Mouse (Mus musculus) embryonic facial prominence, embryonic 13.5 days (tissue): ENCODE data around the gene Prm1. TPM values are rescaled to one million over a fixed set of nuclear protein-coding genes. Genes with fewer than 3 reads are reported as not detected.

Experiments
- ATAC-seq: fragments of 200-750 bp; cut with Nextera tagmentation; 2 replicates; pipeline ENCODE4 v1.8.0; 2017; ENCODE audit warnings: low read depth; ENCODE audit not compliant: insufficient number of reproducible peaks, insufficient read depth, low FRiP score, low TSS enrichment
- H3K27ac ChIP-seq: fragments of 300-500 bp; sonication (generic); 2 replicates; pipeline ENCODE4 v1.5.1; 2015; ENCODE audit warnings: moderate library complexity, mild to moderate bottlenecking, inconsistent platforms
- H3K27me3 ChIP-seq: fragments of 300-500 bp; sonication (generic); 2 replicates; pipeline ENCODE4 v1.6.1; 2015; ENCODE audit warnings: mild to moderate bottlenecking, inconsistent platforms
- H3K36me3 ChIP-seq: fragments of 300-500 bp; sonication (generic); 2 replicates; pipeline ENCODE4 v1.6.1; 2015; ENCODE audit warnings: mild to moderate bottlenecking, inconsistent platforms
- H3K4me1 ChIP-seq: fragments of 300-500 bp; sonication (generic); 2 replicates; pipeline ENCODE4 v1.6.1; 2015; ENCODE audit warnings: inconsistent platforms
- H3K4me2 ChIP-seq: fragments of 300-500 bp; sonication (generic); 2 replicates; pipeline ENCODE4 v1.6.1; 2015; ENCODE audit warnings: moderate library complexity, mild to moderate bottlenecking, inconsistent platforms
- H3K4me3 ChIP-seq: fragments of 300-500 bp; sonication (generic); 2 replicates; pipeline ENCODE4 v1.5.1; 2015; ENCODE audit warnings: mild to moderate bottlenecking, inconsistent platforms
- H3K9ac ChIP-seq: fragments of 300-500 bp; sonication (generic); 2 replicates; pipeline ENCODE4 v1.6.1; 2015; ENCODE audit warnings: mild to moderate bottlenecking, inconsistent platforms
- H3K9me3 ChIP-seq: fragments of 300-500 bp; sonication (generic); 2 replicates; pipeline ENCODE4 v1.6.1; 2016; ENCODE audit warnings: inconsistent platforms
- WGBS: fragments of 180-500 bp; shearing (Covaris S2); methylation state at CpG from one replicate; pipeline ENCODE4 v1.1.7; 2015; ENCODE audit warnings: mixed read lengths; 5-methylcytosine and 5-hydroxymethylcytosine counted together
- polyA plus RNA-seq: library from polyadenylated mRNA; unstranded; fragments of >200 nt; fragmentation: Nextera tagmentation; extraction: Ambion mirVana; gene quantifications from 2 replicates; pipeline ENCODE4 v1.2.1, GENCODE M21; 2015

Prm1 gene
- polyA plus RNA-seq, 1 experiment from 2014 or later, result not detected

GRCm38 (mm10) chr16:10780631-10781120, 25.0 kb downstream of the Prm1 start:
- no peak overlapping the region for H3K4me3 ChIP-seq
- peaks cover 46% of the 10 kb centered on the region for H3K4me1 ChIP-seq
- peak overlapping the region; percentile 72 for H3K27ac ChIP-seq
- H3K9ac ChIP-seq, result no peak overlapping the region
- no peak for ATAC-seq
- WGBS, result 53% methylated on average over 5 of the region's 5 CpGs
- H3K9me3 ChIP-seq, result no peaks in the 10 kb centered on the region
- no peak overlapping the region; the same call in 1 of the 2 replicates for H3K4me2 ChIP-seq
- 0 out of 2 replicates have a peak, but pooled peaks cover 7% of the 10 kb centered on the region for H3K36me3 ChIP-seq
- no peaks in the 10 kb centered on the region for H3K27me3 ChIP-seq

- no peak overlapping the region for H3K27ac ChIP-seq
- H3K36me3 ChIP-seq, result 0 out of 2 replicates have a peak, but pooled peaks cover 4% of the 10 kb centered on the region
- WGBS, result 68% methylated on average over 5 of the region's 5 CpGs
- H3K27me3 ChIP-seq, result no peaks in the 10 kb centered on the region
- no peaks in the 10 kb centered on the region for H3K9me3 ChIP-seq
- H3K4me1 ChIP-seq, result peaks cover 27% of the 10 kb centered on the region
- no peak overlapping the region for H3K9ac ChIP-seq
- H3K4me3 ChIP-seq, result no peak overlapping the region
- no peak for ATAC-seq
- no peak overlapping the region for H3K4me2 ChIP-seq
These were observed 28.0 kb downstream of the Prm1 start for GRCm38 (mm10) chr16:10777579-10778160.

GRCm38 (mm10) chr16:10776322-10776721, 29.3 kb downstream of the Prm1 start:
- Histone ChIP-seq H3K4me3 (no peak overlapping the region), H3K4me1 (peaks cover 13% of the 10 kb centered on the region), H3K27me3 (no peaks in the 10 kb centered on the region), H3K9me3 (no peaks in the 10 kb centered on the region), H3K4me2 (no peak overlapping the region), H3K9ac (no peak overlapping the region), H3K36me3 (no peaks in the 10 kb centered on the region), H3K27ac (no peak overlapping the region)
- WGBS, result 51% methylated on average over 7 of the region's 7 CpGs
- no peak for ATAC-seq

- Histone ChIP-seq H3K4me1 (peaks cover 11% of the 10 kb centered on the region), H3K27me3 (no peaks in the 10 kb centered on the region), H3K9ac (no peak overlapping the region), H3K4me2 (no peak overlapping the region), H3K4me3 (no peak overlapping the region), H3K36me3 (no peaks in the 10 kb centered on the region), H3K9me3 (no peaks in the 10 kb centered on the region), H3K27ac (no peak overlapping the region)
- no peak for ATAC-seq
- 78% methylated on average over 4 of the region's 4 CpGs for WGBS
These were observed 30.9 kb downstream of the Prm1 start for GRCm38 (mm10) chr16:10774726-10775125.

GRCm38 (mm10) chr16:10773543-10773942, 32.1 kb downstream of the Prm1 start:
- no peak for ATAC-seq
- WGBS, result 62% methylated on average over 8 of the region's 8 CpGs
- Histone ChIP-seq H3K27ac (no peak overlapping the region), H3K9me3 (no peaks in the 10 kb centered on the region), H3K36me3 (no peaks in the 10 kb centered on the region), H3K9ac (no peak overlapping the region), H3K4me2 (no peak overlapping the region), H3K4me1 (peaks cover 18% of the 10 kb centered on the region), H3K27me3 (no peaks in the 10 kb centered on the region), H3K4me3 (no peak overlapping the region)

GRCm38 (mm10) chr16:10771769-10772510, 33.7 kb downstream of the Prm1 start:
- Histone ChIP-seq H3K4me3 (no peak overlapping the region), H3K27me3 (no peaks in the 10 kb centered on the region), H3K27ac (no peak overlapping the region), H3K36me3 (no peaks in the 10 kb centered on the region), H3K9me3 (no peaks in the 10 kb centered on the region), H3K4me2 (no peak overlapping the region), H3K9ac (no peak overlapping the region), H3K4me1 (peaks cover 19% of the 10 kb centered on the region)
- ATAC-seq, result no peak
- 62% methylated on average over 19 of the region's 19 CpGs for WGBS

GRCm38 (mm10) chr16:10770531-10771325, 34.9 kb downstream of the Prm1 start:
- no peaks in the 10 kb centered on the region for H3K27me3 ChIP-seq
- peaks cover 19% of the 10 kb centered on the region for H3K4me1 ChIP-seq
- H3K36me3 ChIP-seq, result no peaks in the 10 kb centered on the region
- no peak overlapping the region for H3K4me2 ChIP-seq
- H3K4me3 ChIP-seq, result no peak overlapping the region
- H3K9me3 ChIP-seq, result no peaks in the 10 kb centered on the region
- no peak for ATAC-seq
- H3K9ac ChIP-seq, result no peak overlapping the region
- 0 out of 2 replicates have a peak overlapping the region, but pooled peaks have one; percentile 39 for H3K27ac ChIP-seq
- 38% methylated on average over 4 of the region's 4 CpGs for WGBS

GRCm38 (mm10) chr16:10769661-10770060, 36.0 kb downstream of the Prm1 start:
- no peaks in the 10 kb centered on the region for H3K27me3 ChIP-seq
- ATAC-seq, result no peak
- H3K27ac ChIP-seq, result no peak overlapping the region
- H3K4me1 ChIP-seq, result peaks cover 19% of the 10 kb centered on the region
- H3K4me2 ChIP-seq, result no peak overlapping the region
- H3K36me3 ChIP-seq, result no peaks in the 10 kb centered on the region
- H3K4me3 ChIP-seq, result no peak overlapping the region
- WGBS, result 30% methylated on average over 2 of the region's 2 CpGs
- H3K9ac ChIP-seq, result no peak overlapping the region
- H3K9me3 ChIP-seq, result no peaks in the 10 kb centered on the region

- no peaks in the 10 kb centered on the region for H3K9me3 ChIP-seq
These were observed 36.8 kb downstream of the Prm1 start for GRCm38 (mm10) chr16:10768821-10769220.

GRCm38 (mm10) chr16:10767158-10767557, 38.5 kb downstream of the Prm1 start:
- no peak for ATAC-seq

More at GRCm38 (mm10) chr16:10768821-10769220, 36.8 kb downstream of the Prm1 start:
- 44% methylated on average over 9 of the region's 9 CpGs for WGBS
- Histone ChIP-seq H3K4me2 (no peak overlapping the region), H3K4me3 (no peak overlapping the region), H3K9ac (no peak overlapping the region), H3K27ac (no peak overlapping the region), H3K4me1 (peaks cover 19% of the 10 kb centered on the region), H3K36me3 (no peaks in the 10 kb centered on the region), H3K27me3 (no peaks in the 10 kb centered on the region)
- no peak for ATAC-seq

GRCm38 (mm10) chr16:10764323-10764722, 41.3 kb downstream of the Prm1 start:
- Histone ChIP-seq H3K27ac (no peak overlapping the region), H3K4me1 (peaks cover 4% of the 10 kb centered on the region; the same call in 1 of the 2 replicates), H3K36me3 (no peaks in the 10 kb centered on the region), H3K9ac (no peak overlapping the region), H3K4me3 (no peak overlapping the region), H3K9me3 (no peaks in the 10 kb centered on the region), H3K4me2 (no peak overlapping the region), H3K27me3 (no peaks in the 10 kb centered on the region)
- ATAC-seq, result no peak
- 65% methylated on average over 2 of the region's 2 CpGs for WGBS

More at GRCm38 (mm10) chr16:10767158-10767557, 38.5 kb downstream of the Prm1 start:
- no peak overlapping the region for H3K4me2 ChIP-seq
- H3K4me1 ChIP-seq, result peaks cover 19% of the 10 kb centered on the region
- H3K9me3 ChIP-seq, result no peaks in the 10 kb centered on the region
- H3K9ac ChIP-seq, result no peak overlapping the region
- no peak overlapping the region for H3K27ac ChIP-seq
- H3K4me3 ChIP-seq, result no peak overlapping the region
- no peaks in the 10 kb centered on the region for H3K36me3 ChIP-seq
- H3K27me3 ChIP-seq, result no peaks in the 10 kb centered on the region
- 35% methylated on average over 4 of the region's 4 CpGs for WGBS
